Mouse (Mus musculus): ENCODE data around the gene Zeb2.

Zeb2 gene

GRCm38 (mm10) chr2:44981646-44982045 lies 135.5 kb downstream of the Zeb2 start:
- DNase-seq (ENCODE audit: low spot score in 2 of 2) = no peak

- no peak for DNase-seq (ENCODE audit: low spot score in 2 of 2)
Measured at GRCm38 (mm10) chr2:44979042-44979721, 138.0 kb downstream of the Zeb2 start.

GRCm38 (mm10) chr2:44978038-44978437 lies 139.2 kb downstream of the Zeb2 start:
- DNase-seq (ENCODE audit: low spot score in 2 of 2) = no peak

GRCm38 (mm10) chr2:44977556-44977955 lies 139.6 kb downstream of the Zeb2 start:
- DNase-seq (ENCODE audit: low spot score in 2 of 2) = no peak

GRCm38 (mm10) chr2:44977051-44977450 lies 140.1 kb downstream of the Zeb2 start:
- DNase-seq (ENCODE audit: low spot score in 2 of 2) = no peak

GRCm38 (mm10) chr2:44976484-44976883 lies 140.7 kb downstream of the Zeb2 start:
- no peak for DNase-seq (ENCODE audit: low spot score in 2 of 2)

GRCm38 (mm10) chr2:44973828-44974227 lies 143.4 kb downstream of the Zeb2 start:
- DNase-seq (ENCODE audit: low spot score in 2 of 2) = no peak

GRCm38 (mm10) chr2:44970087-44970646 lies 147.0 kb downstream of the Zeb2 start:
- DNase-seq (ENCODE audit: low spot score in 2 of 2) = no peak

GRCm38 (mm10) chr2:44969640-44970039 lies 147.6 kb downstream of the Zeb2 start:
- DNase-seq (ENCODE audit: low spot score in 2 of 2) = no peak

GRCm38 (mm10) chr2:44969226-44969625 lies 148.0 kb downstream of the Zeb2 start:
- no peak for DNase-seq (ENCODE audit: low spot score in 2 of 2)

GRCm38 (mm10) chr2:44965834-44966555 lies 151.2 kb downstream of the Zeb2 start:
- no peak for DNase-seq (ENCODE audit: low spot score in 2 of 2)

- no peak for DNase-seq (ENCODE audit: low spot score in 2 of 2)
Measured at GRCm38 (mm10) chr2:44962620-44963019, 154.6 kb downstream of the Zeb2 start.

GRCm38 (mm10) chr2:44961192-44961591 lies 156.0 kb downstream of the Zeb2 start:
- DNase-seq (ENCODE audit: low spot score in 2 of 2) = no peak

GRCm38 (mm10) chr2:44960561-44960960 lies 156.6 kb downstream of the Zeb2 start:
- DNase-seq (ENCODE audit: low spot score in 2 of 2) = no peak

GRCm38 (mm10) chr2:44957329-44957797 lies 159.8 kb downstream of the Zeb2 start:
- peak in 1 of 2 experiments; percentile 27 for DNase-seq (ENCODE audit: low spot score in 2 of 2)

- DNase-seq (ENCODE audit: low spot score in 2 of 2) = no peak
Measured at GRCm38 (mm10) chr2:44956232-44956631, 161.0 kb downstream of the Zeb2 start.

GRCm38 (mm10) chr2:44955506-44955905 lies 161.7 kb downstream of the Zeb2 start:
- no peak for DNase-seq (ENCODE audit: low spot score in 2 of 2)

- no peak for DNase-seq (ENCODE audit: low spot score in 2 of 2)
Measured at GRCm38 (mm10) chr2:44954180-44954579, 163.0 kb downstream of the Zeb2 start.

GRCm38 (mm10) chr2:44952830-44953422 lies 164.3 kb downstream of the Zeb2 start:
- peak in 1 of 2 experiments; percentile 25 for DNase-seq (ENCODE audit: low spot score in 2 of 2)

GRCm38 (mm10) chr2:44951651-44952213 lies 165.5 kb downstream of the Zeb2 start:
- no peak for DNase-seq (ENCODE audit: low spot score in 2 of 2)

GRCm38 (mm10) chr2:44944689-44945088 lies 172.5 kb downstream of the Zeb2 start:
- DNase-seq (ENCODE audit: low spot score in 2 of 2) = no peak

Data from spleen, postnatal 36 days (tissue).